Mouse (Mus musculus) mouse trophoblast stem cell (cell line): Measurements from ENCODE around the gene Tiam1.

ENCODE experiments used
- in situ Hi-C, 2 experiments: fragments of 300-500 bp; cut with MseI, MboI; formaldehyde crosslinking; loops; 2 replicates in 1 of 2; 3 replicates in 1 of 2; pipeline ENCODE4 v1.15.1; 2025

Tiam1 gene

GRCm38 (mm10) chr16:90143760-90144516 is at the start of gene Tiam1:
TSS of gene Tiam1 (minus strand) at chr16:90143769.
- in situ Hi-C loops, result no loop called here

- in situ Hi-C loops, result no loop called here
Measured at GRCm38 (mm10) chr16:90191289-90191688, 47.7 kb upstream of the Tiam1 start.

- in situ Hi-C loops, result loop anchor here (10.0 kb wide), 1 partner anchor 343 kb away; no protein-coding TSS in a partner anchor
Measured at GRCm38 (mm10) chr16:90187453-90187852, 43.9 kb upstream of the Tiam1 start.

GRCm38 (mm10) chr16:90185928-90186588 is 42.5 kb upstream of the Tiam1 start:
- in situ Hi-C loops, result loop anchor here (10.0 kb wide), 1 partner anchor 341 kb away; no protein-coding TSS in a partner anchor

GRCm38 (mm10) chr16:90184135-90184534 is 40.6 kb upstream of the Tiam1 start:
- in situ Hi-C loops, result loop anchor here (10.0 kb wide), 1 partner anchor 339 kb away; no protein-coding TSS in a partner anchor

- in situ Hi-C loops, result loop anchor here (10.0 kb wide), 1 partner anchor 337 kb away; no protein-coding TSS in a partner anchor
Measured at GRCm38 (mm10) chr16:90181673-90182072, 38.1 kb upstream of the Tiam1 start.

- in situ Hi-C loops, result loop anchor here (10.0 kb wide), 1 partner anchor 336 kb away; no protein-coding TSS in a partner anchor
Measured at GRCm38 (mm10) chr16:90180975-90181374, 37.4 kb upstream of the Tiam1 start.

GRCm38 (mm10) chr16:90179892-90180291 is 36.3 kb upstream of the Tiam1 start:
- in situ Hi-C loops, result loop anchor here (10.0 kb wide), 1 partner anchor 335 kb away; no protein-coding TSS in a partner anchor

GRCm38 (mm10) chr16:90178404-90178803 is 34.8 kb upstream of the Tiam1 start:
- in situ Hi-C loops, result no loop called here

- in situ Hi-C loops, result no loop called here
Measured at GRCm38 (mm10) chr16:90177425-90177824, 33.9 kb upstream of the Tiam1 start.

- in situ Hi-C loops, result no loop called here
Measured at GRCm38 (mm10) chr16:90176472-90176871, 32.9 kb upstream of the Tiam1 start.

GRCm38 (mm10) chr16:90171416-90171815 is 27.8 kb upstream of the Tiam1 start:
- in situ Hi-C loops, result no loop called here

- in situ Hi-C loops, result no loop called here
Measured at GRCm38 (mm10) chr16:90170676-90171075, 27.1 kb upstream of the Tiam1 start.

GRCm38 (mm10) chr16:90169863-90170630 is 26.5 kb upstream of the Tiam1 start:
- in situ Hi-C loops, result loop anchor here (10.0 kb wide), 1 partner anchor 225 kb away; no protein-coding TSS in a partner anchor

GRCm38 (mm10) chr16:90167646-90168045 is 24.1 kb upstream of the Tiam1 start:
- in situ Hi-C loops, result loop anchor here (10.0 kb wide), 1 partner anchor 223 kb away; no protein-coding TSS in a partner anchor

GRCm38 (mm10) chr16:90165435-90165834 is 21.9 kb upstream of the Tiam1 start:
- in situ Hi-C loops, result loop anchor here (10.0 kb wide), 1 partner anchor 221 kb away; no protein-coding TSS in a partner anchor

GRCm38 (mm10) chr16:90164942-90165341 is 21.4 kb upstream of the Tiam1 start:
- in situ Hi-C loops, result loop anchor here (10.0 kb wide), 1 partner anchor 220 kb away; no protein-coding TSS in a partner anchor

GRCm38 (mm10) chr16:90155080-90155479 is 11.5 kb upstream of the Tiam1 start:
- in situ Hi-C loops, result no loop called here

GRCm38 (mm10) chr16:90150820-90151219 is 7.3 kb upstream of the Tiam1 start:
- in situ Hi-C loops, result no loop called here

GRCm38 (mm10) chr16:90150126-90150525 is 6.6 kb upstream of the Tiam1 start:
- in situ Hi-C loops, result no loop called here

GRCm38 (mm10) chr16:90149335-90149734 is 5.8 kb upstream of the Tiam1 start:
- in situ Hi-C loops, result no loop called here

GRCm38 (mm10) chr16:90145244-90145643 is 1.7 kb upstream of the Tiam1 start:
- in situ Hi-C loops, result no loop called here
